Mouse (Mus musculus) stomach, embryonic 14.5 days (tissue): Measurements from ENCODE around the gene Plekha5. TPM values are rescaled to one million over a fixed set of nuclear protein-coding genes. Genes with fewer than 3 reads are reported as not detected.

Experiments
- ATAC-seq: fragments of 200-750 bp; cut with Nextera tagmentation; 2 replicates; pipeline ENCODE4 v1.8.0; 2017; ENCODE audit warnings: low read depth, moderate TSS enrichment; ENCODE audit not compliant: insufficient number of reproducible peaks, insufficient read depth, low FRiP score
- H3K27ac ChIP-seq: fragments of 300-500 bp; sonication (generic); 2 replicates; pipeline ENCODE4 v1.5.1; 2014; ENCODE audit warnings: mild to moderate bottlenecking, low read length, moderate library complexity, mixed read lengths
- H3K27me3 ChIP-seq: fragments of 300-500 bp; sonication (generic); 2 replicates; pipeline ENCODE4 v1.6.1; 2014; ENCODE audit warnings: low read length, control low read depth, mixed read lengths; ENCODE audit not compliant: control insufficient read depth, insufficient read depth
- H3K36me3 ChIP-seq: fragments of 300-500 bp; sonication (generic); 2 replicates; pipeline ENCODE4 v1.6.1; 2014; ENCODE audit warnings: mild to moderate bottlenecking, control low read depth, low read length, moderate library complexity, mixed read lengths; ENCODE audit not compliant: control insufficient read depth, insufficient read depth
- H3K4me1 ChIP-seq: fragments of 300-500 bp; sonication (generic); 2 replicates; pipeline ENCODE4 v1.6.1; 2014; ENCODE audit warnings: low read length, control low read depth, mixed read lengths; ENCODE audit not compliant: control insufficient read depth, insufficient read depth
- H3K4me2 ChIP-seq: fragments of 300-500 bp; sonication (generic); replicated peaks from 2 replicates; pipeline ENCODE4 v1.6.1; 2014; ENCODE audit warnings: low read depth, low read length, control low read depth
- H3K4me3 ChIP-seq: fragments of 300-500 bp; sonication (generic); 2 replicates; pipeline ENCODE4 v1.5.1; 2014; ENCODE audit warnings: low read depth, low read length, control low read depth
- H3K9ac ChIP-seq: fragments of 300-500 bp; sonication (generic); replicated peaks from 2 replicates; pipeline ENCODE4 v1.6.1; 2014; ENCODE audit warnings: low read depth, mild to moderate bottlenecking, control low read depth, low read length, moderate library complexity, mixed read lengths
- H3K9me3 ChIP-seq: fragments of 300-500 bp; sonication (generic); 2 replicates; pipeline ENCODE4 v1.6.1; 2016; ENCODE audit warnings: low read depth, low read length, control low read depth; ENCODE audit not compliant: control insufficient read depth
- WGBS: fragments of 180-500 bp; shearing (Covaris S2); extraction: QIAGEN DNeasy Blood & Tissue Kit; methylation state at CpG from one replicate; pipeline ENCODE4 v1.1.7; 2014; 5-methylcytosine and 5-hydroxymethylcytosine counted together
- polyA plus RNA-seq: library from polyadenylated mRNA; unstranded; fragments of >200 nt; fragmentation: Nextera tagmentation; extraction: Ambion mirVana; gene quantifications from 2 replicates; pipeline ENCODE4 v1.2.1, GENCODE M21; 2014

Plekha5 gene
- polyA plus RNA-seq, 1 experiment from 2014 or later: 67.3 TPM

GRCm38 (mm10) chr6:140501841-140502240, 78.0 kb downstream of the Plekha5 start:
- Histone ChIP-seq H3K9ac (no peak overlapping the region), H3K36me3 (peaks cover 3% of the 10 kb centered on the region; the same call in 1 of the 2 replicates), H3K4me2 (no peak overlapping the region), H3K9me3 (no peaks in the 10 kb centered on the region), H3K4me1 (peaks cover 12% of the 10 kb centered on the region; the same call in 1 of the 2 replicates), H3K4me3 (no peak overlapping the region), H3K27me3 (no peaks in the 10 kb centered on the region), H3K27ac (no peak overlapping the region)
- 92% methylated on average over 7 of the region's 7 CpGs for whole genome bisulfite sequencing
- ATAC-seq: no peak

GRCm38 (mm10) chr6:140504796-140505195, 80.9 kb downstream of the Plekha5 start:
- Histone ChIP-seq H3K4me3 (no peak overlapping the region), H3K4me1 (peaks cover 22% of the 10 kb centered on the region; the same call in 1 of the 2 replicates), H3K4me2 (no peak overlapping the region), H3K9ac (no peak overlapping the region), H3K36me3 (peaks cover 3% of the 10 kb centered on the region; the same call in 1 of the 2 replicates), H3K27ac (no peak overlapping the region), H3K9me3 (no peaks in the 10 kb centered on the region), H3K27me3 (no peaks in the 10 kb centered on the region)
- 84% methylated on average over 9 of the region's 10 CpGs for WGBS
- no peak for ATAC-seq

GRCm38 (mm10) chr6:140507605-140508004, 83.8 kb downstream of the Plekha5 start:
- H3K4me2 ChIP-seq: no peak overlapping the region
- no peak overlapping the region for H3K27ac ChIP-seq
- 58% methylated on average over 3 of the region's 3 CpGs for WGBS
- no peaks in the 10 kb centered on the region for H3K36me3 ChIP-seq
- no peaks in the 10 kb centered on the region for H3K27me3 ChIP-seq
- H3K4me3 ChIP-seq: no peak overlapping the region
- H3K4me1 ChIP-seq: peaks cover 22% of the 10 kb centered on the region; the same call in 1 of the 2 replicates
- no peaks in the 10 kb centered on the region for H3K9me3 ChIP-seq
- H3K9ac ChIP-seq: no peak overlapping the region
- ATAC-seq: no peak

- no peak overlapping the region for H3K4me3 ChIP-seq
- no peaks in the 10 kb centered on the region for H3K27me3 ChIP-seq
- no peak overlapping the region; the same call in 1 of the 2 replicates for H3K27ac ChIP-seq
- H3K9ac ChIP-seq: no peak overlapping the region
- H3K4me1 ChIP-seq: peaks cover 22% of the 10 kb centered on the region; the same call in 1 of the 2 replicates
- H3K36me3 ChIP-seq: no peaks in the 10 kb centered on the region
- 0 out of 2 replicates have a peak, but pooled peaks have one; percentile 10 for ATAC-seq
- H3K9me3 ChIP-seq: no peaks in the 10 kb centered on the region
- H3K4me2 ChIP-seq: no peak overlapping the region
- 78% methylated on average over 13 of the region's 13 CpGs for WGBS
Measured at GRCm38 (mm10) chr6:140508475-140509150, 84.8 kb downstream of the Plekha5 start.

- Histone ChIP-seq H3K9ac (no peak overlapping the region), H3K27me3 (no peaks in the 10 kb centered on the region), H3K4me1 (peaks cover 24% of the 10 kb centered on the region; the same call in 1 of the 2 replicates), H3K27ac (no peak overlapping the region; the same call in 1 of the 2 replicates), H3K4me3 (no peak overlapping the region), H3K36me3 (no peaks in the 10 kb centered on the region), H3K4me2 (no peak overlapping the region), H3K9me3 (no peaks in the 10 kb centered on the region)
- 27% methylated on average over 9 of the region's 9 CpGs for WGBS
- no peak for ATAC-seq
Measured at GRCm38 (mm10) chr6:140509151-140509530, 85.3 kb downstream of the Plekha5 start.

- Histone ChIP-seq H3K9me3 (no peaks in the 10 kb centered on the region), H3K27me3 (no peaks in the 10 kb centered on the region), H3K36me3 (no peaks in the 10 kb centered on the region), H3K27ac (no peak overlapping the region), H3K4me2 (no peak overlapping the region), H3K4me1 (peaks cover 17% of the 10 kb centered on the region; the same call in 1 of the 2 replicates), H3K4me3 (no peak overlapping the region), H3K9ac (no peak overlapping the region)
- WGBS: 73% methylated on average over 1 of the region's 1 CpGs
- no peak for ATAC-seq
Measured at GRCm38 (mm10) chr6:140512016-140512415, 88.2 kb downstream of the Plekha5 start.

GRCm38 (mm10) chr6:140512427-140512826, 88.6 kb downstream of the Plekha5 start:
- no peak overlapping the region for H3K4me3 ChIP-seq
- 58% methylated on average over 8 of the region's 8 CpGs for WGBS
- no peaks in the 10 kb centered on the region for H3K36me3 ChIP-seq
- no peak for ATAC-seq
- no peak overlapping the region for H3K27ac ChIP-seq
- no peaks in the 10 kb centered on the region for H3K27me3 ChIP-seq
- H3K4me2 ChIP-seq: no peak overlapping the region
- no peaks in the 10 kb centered on the region for H3K9me3 ChIP-seq
- H3K4me1 ChIP-seq: peaks cover 15% of the 10 kb centered on the region; the same call in 1 of the 2 replicates
- no peak overlapping the region for H3K9ac ChIP-seq

GRCm38 (mm10) chr6:140514205-140515110, 90.6 kb downstream of the Plekha5 start:
- Histone ChIP-seq H3K9ac (no peak overlapping the region), H3K27ac (no peak overlapping the region), H3K27me3 (no peaks in the 10 kb centered on the region), H3K9me3 (no peaks in the 10 kb centered on the region), H3K4me2 (no peak overlapping the region), H3K36me3 (no peaks in the 10 kb centered on the region), H3K4me3 (no peak overlapping the region), H3K4me1 (peaks cover 19% of the 10 kb centered on the region)
- 18% methylated on average over 8 of the region's 8 CpGs for WGBS
- ATAC-seq: no peak
